Comparison of ENCODE assay signal across 21 mouse cellular contexts in the genomic region with DNA sequence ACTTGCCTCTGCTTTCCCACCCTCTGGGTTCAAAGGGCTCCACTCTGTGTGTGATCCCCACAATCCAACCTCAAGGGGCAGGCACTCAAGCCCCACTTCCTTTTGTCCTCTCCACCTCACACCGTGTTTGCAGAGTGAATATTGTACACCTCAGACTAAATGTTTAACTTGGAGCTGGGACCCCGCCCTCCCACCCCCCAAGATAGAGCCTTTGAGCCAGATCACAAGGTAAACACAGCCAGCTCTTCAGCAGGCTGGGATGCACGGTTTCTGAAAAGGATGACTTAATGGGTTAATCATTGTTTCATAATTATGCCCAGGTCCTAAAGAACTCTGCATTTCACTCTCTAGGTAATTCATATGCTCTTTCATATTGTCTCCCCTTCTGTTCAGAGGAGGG. TPM values are rescaled to one million over a fixed set of nuclear protein-coding genes. Genes with fewer than 3 reads are reported as not detected.
DNase-seq lines count a peak whose midpoint lies in the region; ATAC-seq and TF ChIP-seq lines count a peak whose summit lies in the region.
"Had no signal": no experiment of that assay in that cellular context is flagged by ENCODE, and none has a peak within 500 bp of the region (broad histone marks: within the 10 kb centered on the region; RNA-seq: fewer than 3 reads in every experiment).

No protein-coding gene starts in this region.

- H3K27ac ChIP-seq in liver, embryonic 13.5 days: peak overlapping the region; percentile 58
- H3K27ac ChIP-seq in liver, embryonic 11.5 days (ENCODE audit: low read depth, low read length): no peak overlapping the region
- peak overlapping the region; percentile 98 for H3K27ac ChIP-seq in intestine, embryonic 15.5 days
- H3K27ac ChIP-seq in kidney, embryonic 14.5 days (ENCODE audit: low read depth, low read length): peak overlapping the region; percentile 25
- peak overlapping the region; percentile 56 for H3K27ac ChIP-seq in liver, postnatal 0 days (ENCODE audit: low read depth)
- H3K27ac ChIP-seq: embryonic facial prominence, embryonic 10.5 days; forebrain, embryonic 13.5 days; hindbrain, postnatal 0 days; liver, embryonic 14.5 days; midbrain, embryonic 13.5 days had no signal

- no peak overlapping the region for H3K4me3 ChIP-seq in liver, embryonic 13.5 days (replicated peaks)
- no peak overlapping the region for H3K4me3 ChIP-seq in liver, embryonic 11.5 days (ENCODE audit: low read depth, low read length)
- H3K4me3 ChIP-seq in intestine, embryonic 15.5 days (replicated peaks): no peak overlapping the region
- H3K4me3 ChIP-seq in kidney, embryonic 14.5 days (ENCODE audit: low read length): no peak overlapping the region
- H3K4me3 ChIP-seq in liver, postnatal 0 days (ENCODE audit: low read depth, low read length): no peak overlapping the region
- H3K4me3 ChIP-seq: embryonic facial prominence, embryonic 10.5 days; forebrain, embryonic 13.5 days; heart, embryonic 12.5 days; midbrain, embryonic 13.5 days; myocyte had no signal

- no peak for TF ChIP-seq CTCF in liver, postnatal 0 days (IDR thresholded peaks at IDR 0.05; ENCODE audit: low read depth)

- no peak overlapping the region for H3K9ac ChIP-seq in liver, embryonic 13.5 days
- H3K9ac ChIP-seq in liver, embryonic 11.5 days (ENCODE audit: low read depth, low read length): no peak overlapping the region
- no peak overlapping the region for H3K9ac ChIP-seq in intestine, embryonic 15.5 days
- no peak overlapping the region for H3K9ac ChIP-seq in kidney, embryonic 14.5 days (ENCODE audit: low read depth, low read length)
- no peak overlapping the region for H3K9ac ChIP-seq in liver, postnatal 0 days (replicated peaks)
- H3K9ac ChIP-seq: forebrain, embryonic 13.5 days; heart, embryonic 12.5 days; liver, embryonic 14.5 days; midbrain, embryonic 13.5 days had no signal

- 43% methylated on average over 3 of the region's 3 CpGs for WGBS in liver, embryonic 13.5 days (ENCODE audit: insufficient replicate concordance)
- 56% methylated on average over 3 of the region's 3 CpGs for WGBS in liver, embryonic 11.5 days
- 35% methylated on average over 3 of the region's 3 CpGs for WGBS in intestine, embryonic 15.5 days
- WGBS in kidney, embryonic 14.5 days: 61% methylated on average over 3 of the region's 3 CpGs
- 54% methylated on average over 3 of the region's 3 CpGs for WGBS in liver, postnatal 0 days (ENCODE audit: insufficient replicate concordance)

- no peaks in the 10 kb centered on the region for H3K9me3 ChIP-seq in liver, embryonic 13.5 days (replicated peaks)
- H3K9me3 ChIP-seq in liver, embryonic 11.5 days (ENCODE audit: control insufficient read depth, low read length): no peaks in the 10 kb centered on the region
- no peaks in the 10 kb centered on the region for H3K9me3 ChIP-seq in intestine, embryonic 15.5 days
- no peaks in the 10 kb centered on the region for H3K9me3 ChIP-seq in kidney, embryonic 14.5 days (ENCODE audit: control insufficient read depth, low read length)
- no peaks in the 10 kb centered on the region for H3K9me3 ChIP-seq in liver, postnatal 0 days (ENCODE audit: low read length)
- H3K9me3 ChIP-seq: embryonic facial prominence, embryonic 10.5 days; forebrain, embryonic 13.5 days; heart, embryonic 12.5 days; midbrain, embryonic 13.5 days had no signal

- no peak overlapping the region for H3K4me2 ChIP-seq in liver, embryonic 13.5 days
- H3K4me2 ChIP-seq in liver, embryonic 11.5 days: no peak overlapping the region
- H3K4me2 ChIP-seq in intestine, embryonic 15.5 days (replicated peaks): peak overlapping the region; percentile 43
- H3K4me2 ChIP-seq in kidney, embryonic 14.5 days (replicated peaks; ENCODE audit: low read depth, low read length): no peak overlapping the region
- no peak overlapping the region for H3K4me2 ChIP-seq in liver, postnatal 0 days (ENCODE audit: low read depth, low read length)
- H3K4me2 ChIP-seq: forebrain, embryonic 13.5 days; heart, embryonic 12.5 days; midbrain, embryonic 13.5 days had no signal

- TF ChIP-seq EP300 in liver, postnatal 0 days (IDR thresholded peaks at IDR 0.05; ENCODE audit: low read depth): no peak

- H3K4me1 ChIP-seq in liver, embryonic 13.5 days (replicated peaks): peaks cover 22% of the 10 kb centered on the region
- H3K4me1 ChIP-seq in liver, embryonic 11.5 days (replicated peaks; ENCODE audit: control insufficient read depth, insufficient read depth, low read length): peaks cover 8% of the 10 kb centered on the region
- peaks cover 15% of the 10 kb centered on the region for H3K4me1 ChIP-seq in intestine, embryonic 15.5 days (replicated peaks)
- H3K4me1 ChIP-seq in kidney, embryonic 14.5 days (ENCODE audit: control insufficient read depth, insufficient read depth, low read length): peaks cover 19% of the 10 kb centered on the region
- peaks cover 18% of the 10 kb centered on the region for H3K4me1 ChIP-seq in liver, postnatal 0 days (ENCODE audit: insufficient read depth)

- no peaks in the 10 kb centered on the region for H3K27me3 ChIP-seq in liver, embryonic 13.5 days
- no peaks in the 10 kb centered on the region for H3K27me3 ChIP-seq in liver, embryonic 11.5 days (replicated peaks; ENCODE audit: control insufficient read depth, insufficient read depth, low read length)
- no peaks in the 10 kb centered on the region for H3K27me3 ChIP-seq in intestine, embryonic 15.5 days (replicated peaks)
- no peaks in the 10 kb centered on the region for H3K27me3 ChIP-seq in kidney, embryonic 14.5 days (ENCODE audit: control insufficient read depth, insufficient read depth, low read length)
- H3K27me3 ChIP-seq in liver, postnatal 0 days (ENCODE audit: insufficient read depth, low read length): no peaks in the 10 kb centered on the region
- H3K27me3 ChIP-seq: heart, embryonic 12.5 days; midbrain, embryonic 13.5 days had no signal

- no peak for ATAC-seq in liver, embryonic 13.5 days (ENCODE audit: low read depth)
- ATAC-seq in liver, embryonic 11.5 days (replicated peaks; ENCODE audit: low FRiP score): no peak
- ATAC-seq in intestine, embryonic 15.5 days: peak; percentile 69
- ATAC-seq in kidney, embryonic 14.5 days (ENCODE audit: low FRiP score, low TSS enrichment): no peak
- ATAC-seq in liver, postnatal 0 days: no peak
- ATAC-seq: forebrain, embryonic 13.5 days; hindbrain, postnatal 0 days; midbrain, embryonic 13.5 days had no signal

- no peak for DNase-seq in liver, embryonic 13.5 days
- no peak for DNase-seq in liver, embryonic 11.5 days (ENCODE audit: low spot score)
- DNase-seq in liver, postnatal 0 days: no peak
- DNase-seq in cerebellum, postnatal 25 days: no peak
- DNase-seq in urinary bladder, postnatal 10 days (ENCODE audit: low spot score): no peak
- no peak for DNase-seq in gastrocnemius, postnatal 4 days (ENCODE audit: low spot score in 2 of 2)
- DNase-seq: adrenal gland, postnatal 10 days; B cell, adult 2 months; cerebellum, adult 11 months; cerebellum, postnatal 36 days; gastrocnemius, postnatal 36 days; thymus, postnatal 14 days had no signal

- no peaks in the 10 kb centered on the region; the same call in 1 of the 2 replicates for H3K36me3 ChIP-seq in liver, embryonic 13.5 days
- H3K36me3 ChIP-seq in liver, embryonic 11.5 days (ENCODE audit: control insufficient read depth, insufficient read depth, low read length): no peaks in the 10 kb centered on the region
- no peaks in the 10 kb centered on the region for H3K36me3 ChIP-seq in intestine, embryonic 15.5 days
- no peaks in the 10 kb centered on the region for H3K36me3 ChIP-seq in kidney, embryonic 14.5 days (ENCODE audit: control insufficient read depth, insufficient read depth, low read length)
- H3K36me3 ChIP-seq in liver, postnatal 0 days (replicated peaks; ENCODE audit: insufficient read depth, low read length): no peaks in the 10 kb centered on the region
- H3K36me3 ChIP-seq: embryonic facial prominence, embryonic 10.5 days; heart, embryonic 12.5 days; midbrain, embryonic 13.5 days had no signal

RNA-seq across cellular contexts. Expression of gene Ets2, which starts 2.2 kb away (rescaled TPM):
- polyA plus RNA-seq in liver, embryonic 13.5 days (2015; fragmentation: Nextera tagmentation; extraction: Ambion mirVana): 10.2 and 13.3 TPM in 2 replicates
- polyA plus RNA-seq in liver, embryonic 11.5 days (2014; fragmentation: Nextera tagmentation; extraction: Ambion mirVana): 29.8 and 30.6 TPM in 2 replicates
- 59.5 and 64.7 TPM in 2 replicates for polyA plus RNA-seq in intestine, embryonic 15.5 days (2015; fragmentation: Nextera tagmentation; extraction: Ambion mirVana)
- 30.3 and 46.5 TPM in 2 replicates for polyA plus RNA-seq in kidney, embryonic 14.5 days (2014; fragmentation: Nextera tagmentation; extraction: Ambion mirVana)
- 13.2 and 13.5 TPM in 2 replicates for polyA plus RNA-seq in liver, postnatal 0 days (2015; fragmentation: Nextera tagmentation; extraction: Ambion mirVana)
- 10 to 100 TPM; 72.6 to 74.5 TPM for total RNA-seq in gastrocnemius, postnatal 4 days (2021)
